In genomic region chr5:32085971-32086370, GRCm38 (mm10) we compare ENCODE assay signal across 18 mouse cellular contexts.
"Had no signal": no experiment of that assay in that cellular context is flagged by ENCODE, and none has a peak within 500 bp of the region (broad histone marks: within the 10 kb centered on the region; RNA-seq: fewer than 3 reads in every experiment).

No protein-coding gene starts in this region.

- H3K36me3 ChIP-seq: hindbrain, embryonic 13.5 days; hindbrain, embryonic 15.5 days; kidney, embryonic 15.5 days; limb, embryonic 13.5 days; limb, embryonic 15.5 days; liver, embryonic 12.5 days had no signal

- ATAC-seq: hindbrain, postnatal 0 days; intestine, embryonic 16.5 days; liver, embryonic 12.5 days had no signal

- H3K4me2 ChIP-seq: heart, embryonic 12.5 days; hindbrain, embryonic 13.5 days; hindbrain, embryonic 15.5 days; kidney, embryonic 15.5 days; limb, embryonic 13.5 days; limb, embryonic 15.5 days; liver, embryonic 12.5 days had no signal

- H3K9me3 ChIP-seq: heart, embryonic 10.5 days; heart, embryonic 12.5 days; hindbrain, embryonic 13.5 days; hindbrain, embryonic 15.5 days; kidney, embryonic 15.5 days; limb, embryonic 13.5 days; limb, embryonic 15.5 days; liver, embryonic 12.5 days had no signal

- DNase-seq: gastrocnemius, postnatal 10 days; heart, postnatal 10 days; heart, postnatal 36 days; layer of hippocampus, adult 9-11 months; layer of hippocampus, postnatal 36 days; left cerebral cortex, postnatal 4 days had no signal

- H3K9ac ChIP-seq: heart, embryonic 12.5 days; hindbrain, embryonic 13.5 days; hindbrain, embryonic 15.5 days; kidney, embryonic 15.5 days; limb, embryonic 13.5 days; limb, embryonic 15.5 days; liver, embryonic 12.5 days; liver, embryonic 14.5 days had no signal

- H3K27ac ChIP-seq: heart, embryonic 10.5 days; hindbrain, embryonic 13.5 days; hindbrain, embryonic 15.5 days; hindbrain, postnatal 0 days; kidney, embryonic 15.5 days; kidney, postnatal 0 days; limb, embryonic 13.5 days; liver, embryonic 12.5 days; liver, embryonic 14.5 days had no signal

- H3K27me3 ChIP-seq: heart, embryonic 12.5 days; hindbrain, embryonic 13.5 days; hindbrain, embryonic 15.5 days; kidney, embryonic 15.5 days; limb, embryonic 13.5 days; limb, embryonic 15.5 days; liver, embryonic 12.5 days had no signal

- H3K4me3 ChIP-seq: heart, embryonic 10.5 days; heart, embryonic 12.5 days; hindbrain, embryonic 13.5 days; hindbrain, embryonic 15.5 days; kidney, embryonic 15.5 days; limb, embryonic 13.5 days; limb, embryonic 15.5 days; liver, embryonic 12.5 days had no signal
